Mouse (Mus musculus): ENCODE results near the gene Elovl7. TPM values are rescaled to one million over a fixed set of nuclear protein-coding genes. Genes with fewer than 3 reads are reported as not detected.

Gene Elovl7
- polyA plus RNA-seq, 1 experiment = 4.3 TPM

DNA sequence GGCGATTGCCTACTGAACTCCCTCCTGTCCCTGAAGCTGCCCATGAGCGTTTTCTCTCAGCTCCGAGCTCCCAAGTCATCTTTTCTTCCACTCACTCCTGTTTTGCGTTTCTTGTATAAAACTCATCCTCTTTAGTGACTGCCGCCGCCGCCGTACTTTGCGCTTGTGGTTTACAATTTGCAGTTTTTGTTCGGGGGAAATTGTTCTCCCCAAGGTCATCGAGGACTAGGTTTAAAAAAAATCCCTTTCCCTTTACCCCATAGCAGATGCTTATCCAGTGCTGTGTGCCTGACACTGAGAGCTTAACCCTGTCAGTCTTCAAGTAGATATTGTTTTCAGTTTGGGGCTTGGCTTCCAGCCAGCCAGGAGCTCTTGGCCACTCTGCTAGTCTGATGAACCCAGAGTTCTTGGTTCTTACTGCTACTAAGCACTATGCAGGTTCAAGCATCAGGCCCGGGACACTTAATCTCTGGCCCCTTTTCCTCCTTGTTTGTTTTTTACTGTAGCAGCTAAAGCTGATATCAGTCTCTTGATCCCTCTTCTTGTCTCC is 1.1 kb downstream of the Elovl7 start:
- peak overlapping the region; percentile 74 for H3K4me3 ChIP-seq (replicated peaks; ENCODE audit: control insufficient read depth, low read depth, low read length)
- no peak for TF ChIP-seq CTCF (IDR thresholded peaks at IDR 0.05; ENCODE audit: control insufficient read depth, insufficient read depth, low read length)
- no peak for TF ChIP-seq POLR2A (IDR thresholded peaks at IDR 0.05; ENCODE audit: borderline replicate concordance, control insufficient read depth, low read depth, low read length)
- 2% methylated on average over 12 of the region's 12 CpGs for WGBS
- no peak overlapping the region for H3K27ac ChIP-seq (ENCODE audit: control insufficient read depth, insufficient read depth, low read depth, low read length, poor library complexity)
- H3K4me1 ChIP-seq (ENCODE audit: control insufficient read depth, insufficient read depth, low read length) = no peaks in the 10 kb centered on the region; the same call in none of the 2 replicates

- no peak overlapping the region for H3K27ac ChIP-seq (ENCODE audit: control insufficient read depth, insufficient read depth, low read depth, low read length, poor library complexity)
- 81% methylated on average over 7 of the region's 7 CpGs for WGBS
- TF ChIP-seq POLR2A (IDR thresholded peaks at IDR 0.05; ENCODE audit: borderline replicate concordance, control insufficient read depth, low read depth, low read length) = no peak
- TF ChIP-seq CTCF (IDR thresholded peaks at IDR 0.05; ENCODE audit: control insufficient read depth, insufficient read depth, low read length) = no peak
- no peak overlapping the region for H3K4me3 ChIP-seq (replicated peaks; ENCODE audit: control insufficient read depth, low read depth, low read length)
- no peaks in the 10 kb centered on the region for H3K4me1 ChIP-seq (ENCODE audit: control insufficient read depth, insufficient read depth, low read length)
Measured at GRCm38 (mm10) chr13:108219773-108220172, 5.6 kb downstream of the Elovl7 start.

GRCm38 (mm10) chr13:108229191-108229590 is 15.0 kb downstream of the Elovl7 start:
- Histone ChIP-seq H3K4me1 (ENCODE audit: control insufficient read depth, insufficient read depth, low read length) (peaks cover 2% of the 10 kb centered on the region; the same call in 1 of the 2 replicates), H3K4me3 (replicated peaks; ENCODE audit: control insufficient read depth, low read depth, low read length) (no peak overlapping the region), H3K27ac (ENCODE audit: control insufficient read depth, insufficient read depth, low read depth, low read length, poor library complexity) (no peak overlapping the region)
- TF ChIP-seq POLR2A (IDR thresholded peaks at IDR 0.05; ENCODE audit: borderline replicate concordance, control insufficient read depth, low read depth, low read length) (no peak), CTCF (IDR thresholded peaks at IDR 0.05; ENCODE audit: control insufficient read depth, insufficient read depth, low read length) (no peak)
- 67% methylated on average over 3 of the region's 3 CpGs for WGBS

DNA sequence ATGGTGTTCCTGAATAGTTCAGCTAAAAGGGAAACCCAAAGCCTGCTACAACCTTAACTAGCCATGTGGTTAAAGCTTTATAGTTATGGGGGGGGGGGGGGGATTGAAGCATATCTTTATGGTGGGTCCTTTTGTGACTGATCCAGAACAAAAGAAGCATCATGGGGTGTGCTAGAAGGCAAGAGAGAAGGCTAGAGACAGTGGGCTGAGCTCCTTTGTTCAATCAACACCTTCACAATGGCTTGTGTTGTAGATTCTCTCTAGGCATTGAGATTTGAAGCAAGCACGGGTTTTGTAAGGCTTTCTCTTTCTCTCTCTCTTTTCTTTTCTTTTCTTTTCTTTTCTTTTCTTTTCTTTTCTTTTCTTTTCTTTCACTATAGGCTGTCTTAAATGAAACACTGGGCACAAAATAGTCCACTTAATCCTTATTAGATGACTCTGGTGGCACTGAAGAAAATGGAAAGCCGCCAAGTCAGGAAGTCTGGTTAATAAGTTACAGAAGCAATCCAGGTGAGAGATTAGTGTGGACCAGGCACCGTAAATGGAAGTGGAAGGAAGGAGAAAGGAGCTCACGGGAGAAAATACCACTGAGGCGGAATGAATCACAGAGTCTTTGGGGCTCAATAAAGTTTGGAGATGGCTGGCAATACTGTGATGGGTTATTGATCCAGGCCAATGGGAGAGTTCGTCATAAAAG is 15.6 kb downstream of the Elovl7 start:
- 72% methylated on average over 6 of the region's 6 CpGs for WGBS
- H3K4me1 ChIP-seq (ENCODE audit: control insufficient read depth, insufficient read depth, low read length) = peaks cover 2% of the 10 kb centered on the region; the same call in 1 of the 2 replicates
- H3K27ac ChIP-seq (ENCODE audit: control insufficient read depth, insufficient read depth, low read depth, low read length, poor library complexity) = no peak overlapping the region
- no peak overlapping the region for H3K4me3 ChIP-seq (replicated peaks; ENCODE audit: control insufficient read depth, low read depth, low read length)
- TF ChIP-seq POLR2A (IDR thresholded peaks at IDR 0.05; ENCODE audit: borderline replicate concordance, control insufficient read depth, low read depth, low read length) = no peak
- no peak for TF ChIP-seq CTCF (IDR thresholded peaks at IDR 0.05; ENCODE audit: control insufficient read depth, insufficient read depth, low read length)

GRCm38 (mm10) chr13:108240012-108240411 is 25.8 kb downstream of the Elovl7 start:
- Histone ChIP-seq H3K4me3 (replicated peaks; ENCODE audit: control insufficient read depth, low read depth, low read length) (no peak overlapping the region), H3K4me1 (ENCODE audit: control insufficient read depth, insufficient read depth, low read length) (no peaks in the 10 kb centered on the region), H3K27ac (ENCODE audit: control insufficient read depth, insufficient read depth, low read depth, low read length, poor library complexity) (no peak overlapping the region)
- TF ChIP-seq POLR2A (IDR thresholded peaks at IDR 0.05; ENCODE audit: borderline replicate concordance, control insufficient read depth, low read depth, low read length) (no peak), CTCF (IDR thresholded peaks at IDR 0.05; ENCODE audit: control insufficient read depth, insufficient read depth, low read length) (no peak)
- 12% methylated on average over 4 of the region's 4 CpGs for WGBS

DNA sequence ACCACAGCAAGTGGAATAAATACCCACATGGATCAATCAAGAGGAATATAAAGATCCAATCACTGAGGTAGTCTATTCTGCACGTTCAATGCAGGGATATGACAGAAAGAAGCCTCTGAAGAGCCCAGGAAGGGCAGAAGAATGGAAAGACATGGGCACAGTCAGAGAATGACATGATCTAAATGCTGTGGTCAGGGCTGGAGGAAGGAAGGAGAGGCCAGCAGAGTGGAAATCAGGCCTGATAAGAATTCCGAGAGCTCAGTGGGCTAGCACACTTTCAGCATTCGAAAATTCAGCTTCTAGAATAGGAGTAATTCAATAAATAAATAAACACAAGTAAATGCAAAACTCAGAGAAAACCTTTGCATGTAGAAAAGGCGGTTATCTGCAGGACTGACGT is 27.5 kb downstream of the Elovl7 start:
- Histone ChIP-seq H3K4me3 (replicated peaks; ENCODE audit: control insufficient read depth, low read depth, low read length) (no peak overlapping the region), H3K27ac (ENCODE audit: control insufficient read depth, insufficient read depth, low read depth, low read length, poor library complexity) (no peak overlapping the region), H3K4me1 (ENCODE audit: control insufficient read depth, insufficient read depth, low read length) (no peaks in the 10 kb centered on the region)
- TF ChIP-seq POLR2A (IDR thresholded peaks at IDR 0.05; ENCODE audit: borderline replicate concordance, control insufficient read depth, low read depth, low read length) = no peak
- TF ChIP-seq CTCF (IDR thresholded peaks at IDR 0.05; ENCODE audit: control insufficient read depth, insufficient read depth, low read length) = no peak
- WGBS = 47% methylated on average over 5 of the region's 5 CpGs

DNA sequence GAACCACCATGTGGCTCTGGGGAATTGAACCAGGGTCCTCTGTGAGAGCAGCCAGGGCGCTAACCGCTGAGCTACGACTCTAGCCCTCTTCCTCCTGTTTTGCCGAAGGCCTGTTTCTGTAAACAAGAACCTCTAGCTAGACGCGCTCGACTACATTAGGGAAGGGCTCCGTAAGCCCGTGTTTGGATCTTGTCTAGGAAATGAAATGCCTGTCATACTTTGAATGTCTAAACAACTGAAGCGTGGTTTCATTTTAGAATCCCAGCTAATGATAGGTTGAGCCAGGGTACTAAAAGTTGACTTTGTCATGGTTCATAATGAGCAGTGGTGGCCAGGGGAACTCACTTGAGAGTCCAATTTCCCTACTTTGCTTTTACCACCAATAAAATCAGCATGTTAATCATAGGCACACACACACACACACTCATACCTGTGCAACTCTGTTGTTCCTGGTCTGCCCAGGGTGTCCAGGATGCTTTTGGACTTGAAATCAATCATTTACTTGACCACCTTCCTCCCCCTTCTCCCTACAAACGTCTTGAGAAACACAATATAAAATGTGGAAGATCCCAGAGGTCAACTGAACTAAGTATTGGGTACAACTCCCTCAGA is 31.0 kb downstream of the Elovl7 start:
- no peak for TF ChIP-seq POLR2A (IDR thresholded peaks at IDR 0.05; ENCODE audit: borderline replicate concordance, control insufficient read depth, low read depth, low read length)
- TF ChIP-seq CTCF (IDR thresholded peaks at IDR 0.05; ENCODE audit: control insufficient read depth, insufficient read depth, low read length) = no peak
- no peak overlapping the region for H3K27ac ChIP-seq (ENCODE audit: control insufficient read depth, insufficient read depth, low read depth, low read length, poor library complexity)
- 85% methylated on average over 11 of the region's 11 CpGs for WGBS

GRCm38 (mm10) chr13:108251106-108251505 is 36.9 kb downstream of the Elovl7 start:
- Histone ChIP-seq H3K4me1 (ENCODE audit: control insufficient read depth, insufficient read depth, low read length) (no peaks in the 10 kb centered on the region), H3K4me3 (replicated peaks; ENCODE audit: control insufficient read depth, low read depth, low read length) (no peak overlapping the region), H3K27ac (ENCODE audit: control insufficient read depth, insufficient read depth, low read depth, low read length, poor library complexity) (no peak overlapping the region)
- TF ChIP-seq POLR2A (IDR thresholded peaks at IDR 0.05; ENCODE audit: borderline replicate concordance, control insufficient read depth, low read depth, low read length) = no peak
- no peak for TF ChIP-seq CTCF (IDR thresholded peaks at IDR 0.05; ENCODE audit: control insufficient read depth, insufficient read depth, low read length)
- WGBS = 77% methylated on average over 5 of the region's 5 CpGs

More for the DNA sequence above, 31.0 kb downstream of the Elovl7 start:
- H3K4me3 ChIP-seq (replicated peaks; ENCODE audit: control insufficient read depth, low read depth, low read length) = no peak overlapping the region
- no peaks in the 10 kb centered on the region for H3K4me1 ChIP-seq (ENCODE audit: control insufficient read depth, insufficient read depth, low read length)
